In genomic region chr4:151195126-151195525, GRCm38 (mm10) we compare ENCODE assay signal across 15 mouse cellular contexts.
DNase-seq lines count a peak whose midpoint lies in the region; ATAC-seq and TF ChIP-seq lines count a peak whose summit lies in the region.
"Had no signal": no experiment of that assay in that cellular context is flagged by ENCODE, and none has a peak within 500 bp of the region (broad histone marks: within the 10 kb centered on the region; RNA-seq: fewer than 3 reads in every experiment).

No protein-coding gene starts in this region.

- no peaks in the 10 kb centered on the region for H3K9me3 ChIP-seq in forebrain, embryonic 14.5 days (replicated peaks; ENCODE audit: control insufficient read depth, low read length)
- no peaks in the 10 kb centered on the region for H3K9me3 ChIP-seq in forebrain, postnatal 0 days (ENCODE audit: low read length)
- H3K9me3 ChIP-seq in kidney, embryonic 14.5 days (ENCODE audit: control insufficient read depth, low read length): no peaks in the 10 kb centered on the region
- H3K9me3 ChIP-seq in hindbrain, embryonic 12.5 days (replicated peaks): no peaks in the 10 kb centered on the region
- no peaks in the 10 kb centered on the region for H3K9me3 ChIP-seq in midbrain, postnatal 0 days (ENCODE audit: low read length)

- no peak overlapping the region for H3K9ac ChIP-seq in forebrain, embryonic 14.5 days (ENCODE audit: low read length)
- no peak overlapping the region for H3K9ac ChIP-seq in forebrain, postnatal 0 days
- no peak overlapping the region for H3K9ac ChIP-seq in kidney, embryonic 14.5 days (ENCODE audit: low read depth, low read length)
- H3K9ac ChIP-seq in hindbrain, embryonic 12.5 days: no peak overlapping the region
- no peak overlapping the region for H3K9ac ChIP-seq in midbrain, postnatal 0 days (replicated peaks; ENCODE audit: low read length, poor library complexity, severe bottlenecking)

- no peak for DNase-seq in forebrain, embryonic 14.5 days (ENCODE audit: low spot score)
- DNase-seq in forebrain, postnatal 0 days: no peak
- no peak for DNase-seq in kidney, postnatal 4 days
- no peak for DNase-seq in midbrain, postnatal 0 days (ENCODE audit: low spot score)
- DNase-seq in right cerebral cortex, postnatal 4 days: no peak
- DNase-seq: kidney, postnatal 14 days; layer of hippocampus, adult 9-11 months; lung, adult 2 months; thymus, postnatal 36 days had no signal

- 0 out of 2 replicates have a peak, but pooled peaks cover 3% of the 10 kb centered on the region for H3K27me3 ChIP-seq in forebrain, embryonic 14.5 days (replicated peaks; ENCODE audit: control insufficient read depth, insufficient read depth, low read length)
- no peaks in the 10 kb centered on the region; the same call in none of the 2 replicates for H3K27me3 ChIP-seq in forebrain, postnatal 0 days (ENCODE audit: insufficient read depth, low read length)
- H3K27me3 ChIP-seq in kidney, embryonic 14.5 days (ENCODE audit: control insufficient read depth, insufficient read depth, low read length): 0 out of 2 replicates have a peak, but pooled peaks cover 5% of the 10 kb centered on the region
- peaks cover 5% of the 10 kb centered on the region; the same call in 1 of the 2 replicates for H3K27me3 ChIP-seq in hindbrain, embryonic 12.5 days
- H3K27me3 ChIP-seq in midbrain, postnatal 0 days (ENCODE audit: insufficient read depth, low read length): no peaks in the 10 kb centered on the region
- H3K27me3 ChIP-seq: CH12.LX had no signal

- H3K4me1 ChIP-seq in forebrain, embryonic 14.5 days (ENCODE audit: control insufficient read depth, insufficient read depth, low read length): peaks cover 10% of the 10 kb centered on the region
- H3K4me1 ChIP-seq in forebrain, postnatal 0 days (ENCODE audit: insufficient read depth): no peaks in the 10 kb centered on the region
- no peaks in the 10 kb centered on the region for H3K4me1 ChIP-seq in kidney, embryonic 14.5 days (ENCODE audit: control insufficient read depth, insufficient read depth, low read length)
- peaks cover 21% of the 10 kb centered on the region for H3K4me1 ChIP-seq in hindbrain, embryonic 12.5 days
- peaks cover 11% of the 10 kb centered on the region; the same call in 1 of the 2 replicates for H3K4me1 ChIP-seq in midbrain, postnatal 0 days (ENCODE audit: insufficient read depth, low read length)

- no peak overlapping the region for H3K4me3 ChIP-seq in forebrain, embryonic 14.5 days (ENCODE audit: low read depth, low read length)
- no peak overlapping the region for H3K4me3 ChIP-seq in forebrain, postnatal 0 days (ENCODE audit: low read depth, low read length)
- H3K4me3 ChIP-seq in kidney, embryonic 14.5 days (ENCODE audit: low read length): no peak overlapping the region
- no peak overlapping the region for H3K4me3 ChIP-seq in hindbrain, embryonic 12.5 days
- H3K4me3 ChIP-seq in midbrain, postnatal 0 days (ENCODE audit: low read depth, low read length): no peak overlapping the region

- WGBS in forebrain, embryonic 14.5 days: 43% methylated on average over 10 of the region's 10 CpGs
- WGBS in forebrain, postnatal 0 days: 53% methylated on average over 10 of the region's 10 CpGs
- WGBS in kidney, embryonic 14.5 days: 19% methylated on average over 10 of the region's 10 CpGs
- 48% methylated on average over 10 of the region's 10 CpGs for WGBS in hindbrain, embryonic 12.5 days
- WGBS in midbrain, postnatal 0 days: 45% methylated on average over 10 of the region's 10 CpGs

- no peak for ATAC-seq in forebrain, embryonic 14.5 days
- ATAC-seq in forebrain, postnatal 0 days: no peak
- ATAC-seq in kidney, embryonic 14.5 days (ENCODE audit: low FRiP score, low TSS enrichment): peak; percentile 68
- ATAC-seq in hindbrain, embryonic 12.5 days (ENCODE audit: low FRiP score): 0 out of 2 replicates have a peak, but pooled peaks have one; percentile 4
- 0 out of 2 replicates have a peak, but pooled peaks have one; percentile 25 for ATAC-seq in midbrain, postnatal 0 days (ENCODE audit: low FRiP score)
- no peak for ATAC-seq in erythroblast, adult 5-6 weeks (replicated peaks; ENCODE audit: low FRiP score, poor library complexity, severe bottlenecking)
- ATAC-seq: activated CD4-positive, CD25-positive, alpha-beta regulatory T cell, adult 4 months had no signal

- no peak for TF ChIP-seq CTCF in forebrain, postnatal 0 days (IDR thresholded peaks at IDR 0.05; ENCODE audit: low read depth)
- no peak for TF ChIP-seq CTCF in midbrain, postnatal 0 days (IDR thresholded peaks at IDR 0.05)

- H3K36me3 ChIP-seq in forebrain, embryonic 14.5 days (ENCODE audit: control insufficient read depth, insufficient read depth, low read length): no peaks in the 10 kb centered on the region
- H3K36me3 ChIP-seq in forebrain, postnatal 0 days (ENCODE audit: insufficient read depth): no peaks in the 10 kb centered on the region
- H3K36me3 ChIP-seq in kidney, embryonic 14.5 days (ENCODE audit: control insufficient read depth, insufficient read depth, low read length): no peaks in the 10 kb centered on the region
- H3K36me3 ChIP-seq in hindbrain, embryonic 12.5 days: no peaks in the 10 kb centered on the region
- H3K36me3 ChIP-seq in midbrain, postnatal 0 days (ENCODE audit: insufficient read depth, low read length): no peaks in the 10 kb centered on the region

- H3K27ac ChIP-seq in forebrain, embryonic 14.5 days (ENCODE audit: low read depth, low read length): peak overlapping the region; percentile 33; the same call in 1 of the 2 replicates
- no peak overlapping the region for H3K27ac ChIP-seq in forebrain, postnatal 0 days (ENCODE audit: low read depth, low read length)
- no peak overlapping the region for H3K27ac ChIP-seq in kidney, embryonic 14.5 days (ENCODE audit: low read depth, low read length)
- 0 out of 2 replicates have a peak overlapping the region, but pooled peaks have one; percentile 30 for H3K27ac ChIP-seq in hindbrain, embryonic 12.5 days
- peak overlapping the region; percentile 51; the same call in 1 of the 2 replicates for H3K27ac ChIP-seq in midbrain, postnatal 0 days (ENCODE audit: low read depth, low read length)
- H3K27ac ChIP-seq: macrophage had no signal

- no peak overlapping the region for H3K4me2 ChIP-seq in forebrain, embryonic 14.5 days (ENCODE audit: low read length)
- H3K4me2 ChIP-seq in forebrain, postnatal 0 days (ENCODE audit: low read depth): no peak overlapping the region
- no peak overlapping the region for H3K4me2 ChIP-seq in kidney, embryonic 14.5 days (replicated peaks; ENCODE audit: low read depth, low read length)
- H3K4me2 ChIP-seq in hindbrain, embryonic 12.5 days (replicated peaks): no peak overlapping the region
- no peak overlapping the region for H3K4me2 ChIP-seq in midbrain, postnatal 0 days (ENCODE audit: low read depth, low read length, poor library complexity, severe bottlenecking)

Comparison
In these comparisons a context has a peak if more than half of its experiments do, and no peak if none do; other contexts are left out.
1. H3K27ac ChIP-seq: peak in forebrain, embryonic 14.5 days (single experiment), hindbrain, embryonic 12.5 days (single experiment) and midbrain, postnatal 0 days (single experiment); none in forebrain, postnatal 0 days (single experiment) and kidney, embryonic 14.5 days (single experiment).
2. ATAC-seq: peak in kidney, embryonic 14.5 days (single experiment), hindbrain, embryonic 12.5 days (single experiment) and midbrain, postnatal 0 days (single experiment); none in forebrain, embryonic 14.5 days (single experiment), forebrain, postnatal 0 days (single experiment) and erythroblast, adult 5-6 weeks (single experiment).